Mouse (Mus musculus) kidney, adult 11 months (tissue): Measurements from ENCODE around the gene Tchh.
"Not testable (repeated sequence)": the region's sequence is repeated elsewhere in the genome, so short reads cannot be mapped to it uniquely, and the experiment has no call there.

Experiments used
- DNase-seq: peaks from one replicate; pipeline ENCODE4 v3.0.0; 2022

Tchh gene

DNA sequence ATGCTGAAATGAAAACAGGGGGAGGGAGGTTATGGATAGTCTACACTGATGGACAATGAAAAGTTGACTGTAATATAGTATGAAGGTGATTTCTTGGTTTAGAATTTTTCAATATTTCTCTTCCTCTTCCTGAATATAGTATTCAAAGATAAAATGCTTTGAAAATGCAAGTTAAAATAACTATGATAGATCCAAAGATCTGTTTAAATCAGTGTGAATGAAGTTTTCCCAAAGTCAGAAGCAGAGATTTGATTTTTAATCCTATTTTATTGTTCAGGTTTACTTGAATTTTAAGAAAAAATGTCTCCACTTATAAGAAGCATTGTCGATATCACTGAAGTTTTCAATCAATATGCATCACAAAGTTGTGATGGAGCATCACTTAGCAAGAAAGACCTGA, at the start of gene Tchh:
TSS of gene Tchh (plus strand) at position 301 of the 400 bp plus-strand sequence.
- no peak for DNase-seq

DNA sequence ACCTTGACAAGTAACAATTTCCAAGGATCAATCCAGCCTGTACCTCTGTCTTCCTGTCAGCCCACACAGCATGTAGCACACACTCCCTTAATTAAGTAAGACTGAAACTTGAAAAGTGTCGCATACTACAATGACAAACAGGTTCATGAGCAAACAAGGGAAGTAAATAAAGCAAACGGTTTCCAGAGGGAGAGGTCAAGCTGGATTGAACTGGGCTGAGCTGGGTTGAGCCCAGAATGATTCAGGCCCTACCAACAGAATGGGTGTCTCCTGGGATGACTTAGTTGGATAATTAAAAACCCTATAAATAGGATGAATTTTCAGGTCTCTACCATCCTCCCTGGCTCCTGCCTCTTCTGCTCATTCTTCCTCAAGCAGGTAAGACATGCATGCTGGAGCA, 48.8 kb upstream of the Tchh start, which contains the start of gene Rptn:
TSS of gene Rptn (plus strand) at position 334 of the 400 bp plus-strand sequence.
- DNase-seq = no peak

DNA sequence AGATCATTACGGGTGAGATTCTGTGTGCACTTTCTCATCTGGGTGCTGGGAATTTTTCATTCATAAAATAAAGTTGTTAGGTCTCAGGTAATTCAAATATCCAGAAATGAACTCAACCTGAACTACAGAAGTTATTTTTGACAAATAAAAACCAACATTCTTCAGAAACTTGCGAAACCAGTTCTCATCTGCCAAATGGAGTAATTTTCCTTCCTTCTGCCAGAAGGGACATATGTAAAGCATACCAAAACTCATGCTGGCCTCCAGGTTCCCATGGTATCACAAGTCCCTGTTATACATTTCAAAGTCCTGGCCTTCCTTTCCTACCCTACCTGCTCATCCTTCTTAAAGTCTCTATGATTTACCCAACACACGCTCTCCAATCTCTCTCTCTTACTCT, 38.2 kb upstream of the Tchh start:
- DNase-seq = no peak

DNA sequence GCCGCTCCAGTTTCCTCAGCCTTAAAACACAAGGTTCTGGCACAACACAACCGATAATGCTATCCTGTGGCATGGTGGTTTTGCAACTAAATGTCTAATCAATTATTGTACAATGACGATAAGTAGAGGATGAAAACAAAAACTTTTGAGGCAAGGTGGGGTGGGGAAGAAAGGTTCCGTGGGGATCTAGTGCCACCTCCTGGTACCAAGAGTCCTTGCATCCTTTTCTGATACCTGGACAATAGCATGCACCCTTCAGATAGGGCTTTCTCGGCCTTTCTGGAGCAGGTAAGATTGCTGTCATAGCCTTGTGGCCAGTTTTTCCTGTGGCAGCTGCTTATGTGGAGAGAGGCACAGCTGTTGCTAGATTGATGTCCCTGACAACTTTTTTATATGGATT, 35.1 kb upstream of the Tchh start:
- peak; percentile 17 for DNase-seq

DNA sequence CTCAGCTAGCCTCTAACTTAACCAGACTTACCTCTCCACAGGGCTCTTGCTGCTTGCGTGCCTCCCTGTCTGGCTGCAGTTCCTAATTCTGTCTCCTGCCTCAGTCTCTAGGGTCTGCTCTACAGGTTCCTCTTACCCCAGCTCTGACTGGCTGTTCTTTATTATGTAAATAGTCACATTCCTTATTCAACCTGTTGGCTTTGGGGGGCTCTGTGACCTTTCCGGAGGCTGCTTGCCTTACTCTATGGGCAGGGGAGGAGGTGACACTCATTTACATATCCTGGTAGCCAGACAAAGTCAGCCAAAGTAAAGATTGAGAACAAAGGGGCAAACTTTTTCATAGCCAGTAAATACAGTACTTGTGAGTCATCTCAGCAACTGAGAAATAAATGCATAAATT, 30.2 kb upstream of the Tchh start:
- DNase-seq = no peak

DNA sequence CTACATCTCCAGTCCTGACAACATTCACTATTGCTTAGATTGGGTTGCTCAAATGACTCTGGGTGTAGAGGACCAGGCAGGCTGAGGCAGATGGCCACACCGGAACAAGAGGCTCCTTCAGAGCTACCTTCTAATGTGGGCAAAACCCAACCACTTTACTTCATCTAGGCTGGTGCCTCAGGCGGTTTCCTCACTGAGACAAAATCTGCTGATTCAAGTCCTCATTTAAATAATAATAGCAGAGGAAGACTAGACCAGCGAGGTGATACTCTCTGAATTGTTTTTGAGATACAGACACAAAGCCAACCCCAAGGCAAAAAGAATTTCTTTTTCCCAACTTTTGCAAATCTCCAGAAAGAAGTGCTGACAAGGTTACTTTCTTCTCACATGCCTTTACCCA, 10.5 kb upstream of the Tchh start:
- DNase-seq = no peak

DNA sequence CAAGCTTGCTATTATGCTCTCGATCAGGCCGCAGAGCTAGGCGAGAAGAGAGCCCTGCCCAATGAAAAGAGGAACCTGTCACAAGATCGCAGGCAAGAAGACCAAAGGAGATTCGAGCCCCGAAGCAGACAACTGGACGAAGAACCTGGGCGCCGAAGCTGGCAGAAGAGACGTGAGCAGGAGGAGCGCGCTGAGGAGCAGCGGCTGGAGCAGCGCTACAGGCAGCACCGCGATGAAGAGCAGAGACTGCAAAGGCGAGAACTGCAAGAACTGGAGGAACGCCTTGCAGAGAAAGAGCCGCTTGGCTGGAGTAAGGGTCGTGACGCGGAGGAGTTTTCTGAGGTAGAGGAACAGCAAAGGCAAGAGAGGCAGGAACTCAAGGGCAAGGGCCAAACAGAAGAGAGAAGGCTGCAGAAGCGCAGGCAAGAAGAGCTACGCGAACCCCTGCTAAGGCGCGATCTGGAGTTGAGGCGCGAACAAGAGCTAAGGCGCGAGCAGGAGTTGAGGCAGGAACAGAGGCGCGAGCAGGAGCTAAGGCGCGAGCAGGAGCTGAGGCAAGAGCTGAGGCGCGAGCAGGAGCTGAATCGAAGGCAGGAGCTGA, 1.5 kb downstream of the Tchh start:
- peak; percentile 21 for DNase-seq

DNA sequence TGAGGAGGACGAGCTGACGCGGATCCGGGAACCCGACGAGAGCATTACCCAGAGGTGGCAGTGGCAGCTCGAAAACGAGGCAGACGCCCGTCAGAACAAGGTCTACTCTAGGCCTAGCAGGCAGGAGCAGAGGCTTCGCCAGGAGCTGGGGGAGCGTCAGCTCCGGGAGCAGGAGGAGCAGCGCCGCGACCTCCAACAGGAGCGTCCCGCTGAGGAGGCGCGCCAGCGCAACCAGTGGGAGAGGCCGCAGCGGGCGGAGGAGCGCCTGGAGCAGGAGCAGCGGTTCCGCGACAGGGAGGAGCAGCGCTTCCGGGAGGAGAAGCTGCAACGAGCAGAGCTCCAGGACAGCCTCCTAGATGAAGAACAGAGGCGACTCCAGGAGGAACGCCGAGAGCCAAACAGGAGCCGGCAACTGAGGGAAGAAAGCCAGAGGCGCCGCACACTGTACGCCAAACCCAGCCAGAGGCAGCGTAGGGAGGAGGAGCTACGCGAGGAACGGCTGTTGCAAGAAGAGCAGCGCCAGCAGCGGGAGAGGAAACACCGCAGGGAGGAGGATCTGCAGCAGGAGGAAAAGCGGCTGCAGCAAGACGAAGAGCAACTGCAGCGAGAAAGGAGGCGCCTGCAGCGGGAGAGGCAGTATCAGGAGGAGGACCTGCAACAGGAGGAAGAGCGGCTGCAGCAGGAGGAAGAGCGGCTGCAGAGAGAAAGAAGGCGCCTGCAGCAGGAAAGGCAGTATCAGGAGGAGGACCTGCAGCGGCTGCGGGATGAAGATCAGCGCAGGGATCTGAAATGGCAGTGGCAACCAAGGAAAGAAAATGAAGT, 2.4 kb downstream of the Tchh start:
- DNase-seq = peak; percentile 69

DNA sequence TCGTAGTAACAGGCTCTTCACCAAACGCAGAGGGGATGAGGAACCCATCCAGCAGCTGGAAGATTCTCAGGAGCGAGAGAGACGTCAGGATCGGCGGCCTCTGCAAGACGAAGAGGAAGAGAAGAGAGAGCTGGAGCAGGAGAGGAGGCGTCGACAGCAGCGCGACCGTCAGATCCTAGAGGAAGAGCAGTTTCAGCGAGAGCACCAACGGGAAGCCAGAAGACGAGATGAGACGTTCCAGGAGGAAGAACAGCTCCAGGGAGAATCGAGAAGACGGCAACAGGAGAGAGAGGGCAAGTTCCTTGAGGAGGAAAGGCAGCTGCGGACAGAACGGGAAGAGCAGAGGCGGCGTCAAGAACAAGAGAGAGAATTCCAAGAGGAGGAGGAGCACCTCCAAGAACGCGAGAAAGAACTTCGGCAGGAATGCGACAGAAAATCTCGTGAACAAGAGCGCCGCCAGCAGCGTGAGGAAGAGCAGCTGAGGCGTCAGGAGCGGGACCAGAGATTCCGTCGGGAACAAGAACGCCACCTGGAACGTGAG, 3.1 kb downstream of the Tchh start:
- peak; percentile 19 for DNase-seq

DNA sequence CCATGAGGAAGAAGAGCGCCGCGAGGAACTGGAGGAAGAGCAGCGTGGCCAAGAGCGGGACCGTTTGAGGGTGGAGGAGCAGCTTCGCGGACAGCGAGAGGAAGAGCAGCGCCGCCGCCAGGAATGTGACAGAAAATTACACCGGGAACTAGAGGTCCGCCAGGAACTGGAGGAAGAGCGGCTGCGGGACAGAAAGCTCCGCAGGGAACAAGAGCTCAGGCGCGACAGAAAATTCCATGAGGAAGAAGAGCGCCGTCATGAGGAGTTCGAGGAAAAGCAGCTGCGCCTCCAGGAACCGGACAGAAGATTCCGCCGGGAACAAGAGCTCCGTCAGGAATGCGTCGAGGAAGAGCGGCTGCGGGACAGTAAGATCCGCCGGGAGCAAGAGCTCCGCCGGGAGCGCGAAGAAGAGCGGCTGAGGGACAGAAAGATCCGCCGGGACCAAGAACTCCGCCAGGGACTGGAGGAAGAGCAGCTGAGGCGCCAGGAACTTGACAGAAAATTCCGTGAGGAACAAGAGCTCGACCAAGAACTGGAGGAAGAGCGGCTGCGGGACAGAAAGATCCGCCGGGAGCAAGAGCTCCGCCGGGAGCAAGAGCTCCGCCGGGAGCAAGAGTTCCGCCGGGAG, 4.1 kb downstream of the Tchh start:
- peak; percentile 16 for DNase-seq

DNA sequence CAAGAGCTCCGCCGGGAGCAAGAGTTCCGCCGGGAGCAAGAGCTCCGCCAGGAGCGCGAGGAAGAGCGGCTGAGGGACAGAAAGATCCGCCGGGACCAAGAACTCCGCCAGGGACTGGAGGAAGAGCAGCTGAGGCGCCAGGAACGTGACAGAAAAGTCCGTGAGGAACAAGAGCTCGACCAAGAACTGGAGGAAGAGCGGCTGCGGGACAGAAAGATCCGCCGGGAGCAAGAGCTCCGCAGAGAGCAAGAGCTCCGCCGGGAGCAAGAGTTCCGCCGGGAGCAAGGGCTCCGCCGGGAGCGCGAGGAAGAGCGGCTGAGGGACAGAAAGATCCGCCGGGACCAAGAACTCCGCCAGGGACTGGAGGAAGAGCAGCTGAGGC, 4.6 kb downstream of the Tchh start:
- peak; percentile 3 for DNase-seq

DNA sequence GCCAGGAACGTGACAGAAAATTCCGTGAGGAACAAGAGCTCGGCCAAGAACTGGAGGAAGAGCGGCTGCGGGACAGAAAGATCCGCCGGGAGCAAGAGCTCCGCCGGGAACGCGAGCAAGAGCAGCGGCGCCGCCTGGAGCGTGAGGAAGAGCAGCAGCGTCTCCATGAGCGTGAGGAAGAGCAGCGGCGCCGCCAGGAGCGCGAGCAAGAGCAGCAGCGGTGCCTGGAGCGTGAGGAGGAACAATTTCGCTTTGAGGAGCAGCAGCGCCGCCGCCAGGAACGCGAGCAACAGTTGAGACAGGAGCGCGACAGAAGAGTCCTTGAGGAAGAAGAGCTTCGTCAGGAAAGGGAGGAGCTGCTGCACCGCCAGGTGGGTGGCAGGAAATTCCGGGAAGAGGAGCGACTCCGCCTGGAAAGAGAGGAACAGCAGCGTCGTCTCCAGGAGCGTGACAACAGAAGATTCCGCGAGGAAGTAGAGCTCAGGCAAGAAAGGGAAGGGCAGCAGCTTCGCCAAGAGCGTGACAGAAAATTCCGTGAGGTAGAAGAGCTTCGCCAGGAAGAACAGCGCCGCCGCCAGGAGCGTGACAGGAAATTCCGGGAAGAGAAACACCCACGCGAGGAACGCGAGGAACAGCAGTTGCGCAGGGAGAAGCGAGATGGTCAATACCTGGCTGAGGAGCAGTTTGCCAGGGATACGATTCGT, 5.2 kb downstream of the Tchh start:
- DNase-seq = peak; percentile 63

DNA sequence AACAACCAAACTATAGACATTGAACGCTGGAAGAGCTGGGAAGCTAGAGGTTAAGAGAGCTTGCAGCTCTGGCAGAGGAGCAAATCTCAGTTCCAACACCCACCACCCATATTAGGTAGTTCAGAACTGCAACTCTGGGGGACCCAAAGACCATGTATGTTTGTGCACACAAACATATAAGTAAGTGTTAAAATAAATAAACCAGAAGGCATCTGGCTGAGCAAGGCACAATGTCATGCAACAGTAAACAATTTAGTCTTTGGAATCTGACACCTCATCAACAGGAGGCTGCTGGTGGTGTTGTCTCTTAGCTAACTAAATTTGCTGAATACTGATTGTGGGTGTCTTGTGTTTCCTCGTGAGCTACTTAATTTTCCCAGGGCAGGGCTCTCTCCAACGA, 24.4 kb downstream of the Tchh start:
- no peak for DNase-seq

DNA sequence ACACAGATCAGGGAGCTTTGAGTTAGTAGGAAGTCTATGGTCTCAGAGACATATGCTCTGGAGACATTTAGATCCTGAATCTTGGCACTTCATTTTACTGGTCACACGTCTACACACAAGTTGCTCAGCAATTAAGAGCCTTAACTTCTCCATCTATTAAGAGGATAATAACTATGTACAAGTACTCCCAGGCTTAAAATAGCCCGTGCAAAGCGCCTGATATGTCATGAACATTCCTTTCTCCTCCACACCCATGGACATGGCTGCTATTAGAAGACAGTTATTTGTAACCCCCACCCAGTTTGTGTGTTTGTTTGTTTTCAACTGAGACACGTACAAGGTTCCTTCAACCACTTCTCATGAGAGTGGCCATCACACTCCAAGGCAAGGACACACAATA, 25.0 kb downstream of the Tchh start:
- DNase-seq = no peak

DNA sequence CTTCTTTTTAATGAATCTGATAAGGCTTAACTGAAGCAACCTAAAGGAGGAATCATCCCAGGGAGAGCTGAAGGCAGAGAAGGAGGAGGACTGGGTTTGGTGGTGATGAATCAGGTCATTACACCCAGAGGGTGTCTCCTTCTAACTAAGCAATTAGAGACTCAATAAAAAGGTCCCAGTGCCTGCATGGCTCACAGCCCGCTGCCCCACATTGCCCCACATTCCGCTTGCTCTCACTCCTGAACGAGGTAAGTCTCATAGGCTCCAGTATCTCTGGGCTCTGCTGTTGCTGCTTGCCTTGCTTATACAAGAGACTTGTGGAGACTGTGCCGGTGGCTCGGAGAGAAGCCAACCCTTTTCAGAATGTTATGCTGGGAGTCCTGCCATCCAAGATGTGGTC, 26.4 kb downstream of the Tchh start, which contains the start of gene Tchhl1:
TSS of gene Tchhl1 (plus strand) at position 194 of the 400 bp plus-strand sequence.
- peak; percentile 18 for DNase-seq

DNA sequence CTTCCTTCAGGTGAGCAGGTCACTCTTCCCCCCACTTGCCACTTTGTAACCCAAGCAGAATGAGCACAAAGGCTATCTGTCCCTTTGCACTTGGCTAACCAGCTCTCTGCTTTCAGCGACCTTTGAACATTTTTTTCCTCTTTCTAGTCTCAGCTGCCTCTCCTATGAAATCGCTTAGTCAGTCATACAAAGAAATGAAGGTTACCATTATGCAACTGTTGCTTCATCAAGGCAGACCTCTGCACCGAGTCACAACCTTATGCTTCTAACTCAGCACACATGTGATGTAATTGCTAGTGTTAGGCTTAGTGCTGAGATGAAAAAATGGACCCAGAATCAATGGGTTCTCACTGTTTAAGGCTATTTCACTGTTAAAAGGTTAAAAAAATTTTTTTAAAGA, 27.5 kb downstream of the Tchh start:
- peak; percentile 71 for DNase-seq

DNA sequence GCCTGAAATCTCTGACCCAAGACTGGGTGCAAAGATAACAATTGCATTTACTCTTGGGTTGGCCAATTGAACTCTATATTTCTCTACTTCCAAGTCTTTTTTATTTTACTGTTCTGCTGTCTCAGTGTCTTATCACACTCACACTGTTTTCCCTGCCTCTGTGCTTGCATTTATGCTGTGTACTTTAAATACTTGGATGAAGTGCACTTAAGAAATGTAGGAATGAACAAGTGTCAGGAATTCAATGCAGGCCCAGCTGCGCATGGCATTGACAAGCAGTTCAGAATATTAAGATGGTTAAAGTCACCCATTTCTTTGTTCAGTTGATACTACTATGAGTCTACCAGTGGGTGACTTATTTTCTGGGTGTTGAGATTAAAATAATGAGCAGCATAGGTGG, 37.9 kb downstream of the Tchh start:
- DNase-seq = no peak

DNA sequence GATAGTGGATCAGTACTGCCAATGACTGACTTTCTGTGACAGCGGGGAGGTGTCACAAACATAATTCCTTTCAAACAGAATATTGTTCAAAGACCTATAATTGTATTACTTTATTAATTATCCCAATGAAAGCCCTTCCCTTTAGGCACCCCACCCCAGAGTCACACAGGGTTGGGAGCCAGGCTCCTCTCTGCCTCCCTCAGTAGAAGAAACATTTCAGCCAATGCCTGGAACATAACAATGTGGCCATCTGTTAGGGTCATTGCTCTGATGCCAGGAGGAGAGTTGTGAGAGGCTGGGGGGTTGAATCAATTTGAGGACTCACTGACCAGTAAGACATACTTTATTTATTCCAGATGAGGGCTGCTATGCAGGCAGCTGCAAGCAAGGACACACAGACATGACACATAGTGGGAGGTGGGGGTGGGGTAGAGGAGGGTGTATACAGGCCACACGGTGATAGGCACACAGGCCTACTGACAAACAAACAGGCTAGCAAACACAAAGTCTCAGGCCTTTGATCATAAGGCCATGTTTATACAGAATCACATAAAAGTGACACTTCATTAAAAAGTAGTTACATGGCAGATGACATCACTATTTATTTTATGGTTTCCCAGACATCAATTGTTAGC, 40.0 kb downstream of the Tchh start:
- no peak for DNase-seq

DNA sequence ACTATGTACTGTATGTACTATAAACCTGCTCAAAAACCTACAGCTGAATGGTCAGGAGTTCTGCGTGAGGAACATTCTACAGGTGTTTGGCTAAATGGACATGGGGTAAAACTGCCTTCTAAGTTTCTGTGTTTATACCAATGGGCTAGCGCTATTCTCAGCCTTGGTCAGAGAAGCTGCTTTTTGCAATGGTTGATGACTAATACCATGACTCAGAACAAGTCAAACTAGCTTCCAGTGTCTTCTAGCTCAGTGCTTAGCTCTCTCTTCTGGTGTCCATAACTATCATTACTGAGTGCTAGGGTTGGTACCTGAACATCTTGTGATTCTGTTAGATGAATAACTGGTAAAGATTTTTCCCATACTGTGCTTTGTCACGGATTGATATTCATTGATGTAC, 43.5 kb downstream of the Tchh start:
- DNase-seq = no peak

DNA sequence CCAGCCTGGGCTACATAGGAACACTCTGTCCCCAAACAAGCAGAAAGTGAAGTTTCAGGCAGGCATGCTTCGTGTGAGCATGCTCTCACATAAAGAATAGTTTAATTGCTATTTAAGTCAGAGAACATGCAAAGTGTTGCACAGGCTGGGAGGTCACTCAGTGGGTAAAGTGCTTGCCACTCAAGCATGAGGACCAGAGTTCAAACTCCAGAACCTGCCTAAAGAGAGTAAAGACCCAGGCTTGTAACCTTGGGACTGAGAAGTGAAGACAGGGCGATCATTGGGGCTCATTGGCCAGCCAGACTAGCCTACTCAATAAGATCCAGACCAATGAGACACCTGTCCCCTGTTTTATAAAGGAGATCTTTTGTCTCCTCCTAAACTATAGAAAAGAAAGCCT, 46.4 kb downstream of the Tchh start:
- DNase-seq = peak; percentile 15

DNA sequence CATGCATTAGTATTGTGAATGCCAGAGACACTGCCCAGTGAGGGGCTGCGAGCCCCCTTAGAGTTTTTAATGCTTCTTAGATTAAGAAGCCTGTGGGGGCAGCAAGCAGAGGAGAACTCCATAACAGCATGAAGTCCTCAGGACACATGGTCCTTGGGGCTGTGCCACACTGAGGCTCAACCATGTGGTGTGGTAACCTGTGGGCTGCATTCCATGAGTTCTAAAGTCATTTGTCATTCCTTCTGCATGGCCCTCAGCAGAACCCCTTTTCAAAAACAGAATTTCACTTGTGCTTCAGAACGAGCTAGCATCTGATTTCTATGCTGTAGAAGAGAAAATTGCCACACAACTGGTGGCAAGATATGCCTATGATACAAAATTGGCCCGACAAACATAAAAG, 50.0 kb downstream of the Tchh start:
- DNase-seq = no peak

DNA sequence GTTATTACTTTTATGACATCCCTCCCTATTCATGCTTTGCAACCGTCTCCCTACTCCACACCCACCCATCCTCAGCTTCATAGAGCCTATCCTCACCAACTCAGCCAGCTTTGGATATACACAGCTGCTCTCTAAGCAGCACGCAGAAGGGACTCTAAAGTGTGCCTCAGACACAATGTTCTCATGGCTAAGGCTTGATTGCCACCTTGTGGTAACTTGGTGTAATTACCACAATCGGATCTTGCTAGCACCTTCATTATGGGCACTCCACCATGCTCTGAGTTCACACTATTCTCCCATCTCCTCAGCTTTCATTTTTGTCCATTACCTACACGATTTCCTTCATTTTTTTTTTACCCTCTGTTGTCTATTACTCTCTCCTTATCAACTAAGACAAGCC, 51.9 kb downstream of the Tchh start:
- DNase-seq = peak; percentile 37

DNA sequence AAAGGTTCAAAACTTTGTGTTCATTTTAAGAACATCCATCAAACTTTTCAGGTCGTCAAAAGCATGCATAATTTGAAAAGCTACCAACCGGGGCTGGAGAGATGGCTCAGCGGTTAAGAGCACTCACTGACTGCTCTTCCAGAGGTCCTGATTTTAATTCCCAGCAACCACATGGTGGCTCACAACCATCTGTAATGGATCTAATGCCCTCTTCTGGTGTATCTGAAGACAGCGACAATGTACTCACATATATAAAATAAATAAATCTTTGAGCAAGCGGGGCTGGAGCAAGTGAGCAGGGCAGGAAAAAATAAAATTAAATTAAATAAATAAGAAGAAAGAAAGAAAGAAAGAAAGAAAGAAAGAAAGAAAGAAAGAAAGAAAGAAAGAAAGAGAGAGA, 52.6 kb downstream of the Tchh start:
- not testable (repeated sequence) for DNase-seq
